Mouse (Mus musculus) large intestine, adult 2 months (tissue): ENCODE measurements at regions not wholly inside any gene's neighbourhood (a gene's known extent, or its start where the extent isn't known, plus 50 kb on each side); places are given as distances from the start of the nearest gene placed in this dataset.

ENCODE experiments used
- DNase-seq: peaks from one replicate; pipeline ENCODE4 v3.0.0-alpha.2; 2012; ENCODE audit warnings: low read depth, low spot score
- WGBS: fragments of 180-500 bp; shearing (Covaris S2); methylation state at CpG from one replicate; pipeline ENCODE4 v1.1.7; 2018; 5-methylcytosine and 5-hydroxymethylcytosine counted together

- DNase-seq = no peak
- WGBS = 81% methylated on average over 11 of the region's 11 CpGs
These were observed 271.7 kb downstream of the Rps6kc1 start for GRCm38 (mm10) chr1:190639846-190640245.

GRCm38 (mm10) chr1:190634935-190635334 lies 276.6 kb downstream of the Rps6kc1 start:
- 82% methylated on average over 2 of the region's 2 CpGs for WGBS

GRCm38 (mm10) chr1:190631641-190632040 lies 279.9 kb downstream of the Rps6kc1 start:
- 59% methylated on average over 2 of the region's 2 CpGs for WGBS
- no peak for DNase-seq

More at GRCm38 (mm10) chr1:190634935-190635334, 276.6 kb downstream of the Rps6kc1 start:
- DNase-seq = no peak

- DNase-seq = no peak
- 85% methylated on average over 5 of the region's 5 CpGs for WGBS
These were observed 281.4 kb downstream of the Rps6kc1 start for GRCm38 (mm10) chr1:190630193-190630592.

- 91% methylated on average over 8 of the region's 8 CpGs for WGBS
- DNase-seq = no peak
These were observed 287.7 kb downstream of the Rps6kc1 start for GRCm38 (mm10) chr1:190623916-190624315.

- 63% methylated on average over 3 of the region's 3 CpGs for WGBS
- DNase-seq = no peak
These were observed 311.1 kb downstream of the Rps6kc1 start for GRCm38 (mm10) chr1:190600425-190600824.

GRCm38 (mm10) chr1:190599622-190600021 lies 311.9 kb downstream of the Rps6kc1 start:
- DNase-seq = no peak
- 81% methylated on average over 11 of the region's 11 CpGs for WGBS

GRCm38 (mm10) chr1:190596209-190596608 lies 315.4 kb downstream of the Rps6kc1 start:
- WGBS = 89% methylated on average over 2 of the region's 2 CpGs
- DNase-seq = no peak

GRCm38 (mm10) chr1:190591621-190592020 lies 319.9 kb downstream of the Rps6kc1 start:
- DNase-seq = no peak
- WGBS = 92% methylated on average over 7 of the region's 7 CpGs

- 23% methylated on average over 2 of the region's 2 CpGs for WGBS
- DNase-seq = no peak
These were observed 322.0 kb downstream of the Rps6kc1 start for GRCm38 (mm10) chr1:190589586-190589985.

GRCm38 (mm10) chr1:190583272-190583671 lies 328.3 kb downstream of the Rps6kc1 start:
- no peak for DNase-seq
- WGBS = 65% methylated on average over 6 of the region's 6 CpGs

GRCm38 (mm10) chr1:190580653-190581052 lies 330.9 kb downstream of the Rps6kc1 start:
- WGBS = 71% methylated on average over 1 of the region's 1 CpGs
- no peak for DNase-seq

GRCm38 (mm10) chr1:190570981-190571380 lies 340.6 kb downstream of the Rps6kc1 start:
- DNase-seq = no peak
- WGBS = 27% methylated on average over 4 of the region's 4 CpGs

GRCm38 (mm10) chr1:190570563-190570962 lies 341.0 kb downstream of the Rps6kc1 start:
- DNase-seq = no peak
- 77% methylated on average over 10 of the region's 10 CpGs for WGBS

- DNase-seq = no peak
- WGBS = 85% methylated on average over 7 of the region's 7 CpGs
These were observed 344.8 kb downstream of the Rps6kc1 start for GRCm38 (mm10) chr1:190566744-190567143.

GRCm38 (mm10) chr1:190562865-190563457 lies 348.6 kb downstream of the Rps6kc1 start:
- 53% methylated on average over 13 of the region's 13 CpGs for WGBS
- DNase-seq = no peak

- 68% methylated on average over 9 of the region's 9 CpGs for WGBS
- DNase-seq = no peak
These were observed 351.5 kb downstream of the Rps6kc1 start for GRCm38 (mm10) chr1:190560086-190560485.

- WGBS = 68% methylated on average over 2 of the region's 2 CpGs
- DNase-seq = no peak
These were observed 369.7 kb downstream of the Rps6kc1 start for GRCm38 (mm10) chr1:190541892-190542291.

- WGBS = 26% methylated on average over 10 of the region's 10 CpGs
- DNase-seq = no peak
These were observed 362.6 kb upstream of the Prox1 start for GRCm38 (mm10) chr1:190532879-190533676.

GRCm38 (mm10) chr1:190531224-190531623 lies 360.7 kb upstream of the Prox1 start:
- no peak for DNase-seq
- WGBS = 92% methylated on average over 6 of the region's 6 CpGs

GRCm38 (mm10) chr1:190530079-190530478 lies 359.6 kb upstream of the Prox1 start:
- WGBS = 69% methylated on average over 3 of the region's 3 CpGs
- no peak for DNase-seq
